8 mouse cellular contexts compared by ENCODE assay signal in the genomic region with DNA sequence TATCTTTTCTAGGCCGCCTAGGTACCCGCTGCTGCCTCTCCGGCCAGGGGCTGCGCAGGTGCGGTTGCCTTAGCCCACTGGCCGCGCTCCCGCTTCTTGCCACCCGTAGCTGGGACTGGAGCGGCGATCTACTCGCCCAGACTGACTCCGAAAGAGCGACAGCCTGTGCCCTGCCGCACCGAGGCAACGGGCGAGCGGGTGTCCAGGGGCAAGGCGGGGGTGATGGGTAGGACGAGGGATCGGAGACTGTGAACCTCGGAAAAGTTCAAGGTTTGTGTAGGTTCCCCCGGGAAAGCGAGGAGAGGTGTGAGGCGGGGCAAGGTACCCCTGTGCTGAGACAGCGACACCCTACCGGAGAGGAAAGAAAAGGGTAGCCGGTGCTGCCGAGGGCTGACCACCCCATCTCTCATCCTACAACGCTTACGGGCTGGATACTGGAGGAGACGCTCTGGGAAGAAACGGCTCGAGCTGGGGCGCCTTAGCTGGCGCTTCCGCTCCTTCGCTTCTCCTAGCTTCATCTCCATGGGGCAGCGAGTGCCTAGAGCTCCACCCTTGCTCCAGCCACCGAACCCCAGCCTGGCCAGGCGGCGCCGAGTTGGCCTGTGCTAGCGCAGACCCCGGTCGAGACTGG. TPM values are rescaled to one million over a fixed set of nuclear protein-coding genes. Genes with fewer than 3 reads are reported as not detected.
DNase-seq lines count a peak whose midpoint lies in the region; ATAC-seq lines count a peak whose summit lies in the region.

No protein-coding gene starts in this region.

- H3K4me2 ChIP-seq in heart, embryonic 16.5 days (ENCODE audit: low read depth, low read length), result peak overlapping the region; percentile 86
- H3K4me2 ChIP-seq in liver, embryonic 16.5 days (ENCODE audit: low read depth, low read length), result peak overlapping the region; percentile 18; the same call in 1 of the 2 replicates

- no peaks in the 10 kb centered on the region for H3K36me3 ChIP-seq in heart, embryonic 16.5 days (ENCODE audit: control insufficient read depth, insufficient read depth)
- H3K36me3 ChIP-seq in liver, embryonic 16.5 days (ENCODE audit: control insufficient read depth, insufficient read depth), result no peaks in the 10 kb centered on the region

- H3K4me1 ChIP-seq in heart, embryonic 16.5 days (ENCODE audit: control insufficient read depth, insufficient read depth, low read length), result peaks cover 24% of the 10 kb centered on the region
- no peaks in the 10 kb centered on the region for H3K4me1 ChIP-seq in liver, embryonic 16.5 days (ENCODE audit: control insufficient read depth, low read depth, low read length)

- H3K27ac ChIP-seq in heart, embryonic 16.5 days (ENCODE audit: low read length), result no peak overlapping the region
- H3K27ac ChIP-seq in liver, embryonic 16.5 days (ENCODE audit: low read length), result no peak overlapping the region

- H3K4me3 ChIP-seq in heart, embryonic 16.5 days (ENCODE audit: low read length), result peak overlapping the region; percentile 62
- peak overlapping the region; percentile 36 for H3K4me3 ChIP-seq in liver, embryonic 16.5 days (ENCODE audit: low read depth, low read length)

- no peak for ATAC-seq in heart, embryonic 16.5 days (replicated peaks; ENCODE audit: extremely low read depth, insufficient read depth, low FRiP score)
- ATAC-seq in liver, embryonic 16.5 days (ENCODE audit: low read depth), result no peak

- WGBS in heart, embryonic 16.5 days, result under 1% methylated on average over 47 of the region's 47 CpGs
- 1% methylated on average over 47 of the region's 47 CpGs for WGBS in liver, embryonic 16.5 days (ENCODE audit: insufficient replicate concordance)

- no peaks in the 10 kb centered on the region; the same call in 1 of the 2 replicates for H3K9me3 ChIP-seq in heart, embryonic 16.5 days (replicated peaks; ENCODE audit: control insufficient read depth, low read length)
- H3K9me3 ChIP-seq in liver, embryonic 16.5 days (replicated peaks; ENCODE audit: control insufficient read depth, low read length), result no peaks in the 10 kb centered on the region

- H3K9ac ChIP-seq in heart, embryonic 16.5 days (ENCODE audit: low read length), result no peak overlapping the region
- no peak overlapping the region for H3K9ac ChIP-seq in liver, embryonic 16.5 days (ENCODE audit: low read depth, low read length)

- DNase-seq in gastrocnemius, postnatal 10 days, result peak; percentile 14
- no peak for DNase-seq in gastrocnemius, adult 8-10 months (ENCODE audit: low spot score in 2 of 2)
- DNase-seq in spleen, postnatal 10 days (ENCODE audit: low spot score in 2 of 2), result peak; percentile 8 to 23
- DNase-seq in spleen, adult 18-20 months, result no peak
- peak; percentile 27 for DNase-seq in yolk sac, embryonic 10.5 days (ENCODE audit: low spot score)
- DNase-seq in urinary bladder, postnatal 36 days (ENCODE audit: low spot score in 2 of 2), result no peak

- peaks cover 87% of the 10 kb centered on the region for H3K27me3 ChIP-seq in heart, embryonic 16.5 days (ENCODE audit: control insufficient read depth, insufficient read depth, low read length)
- H3K27me3 ChIP-seq in liver, embryonic 16.5 days (ENCODE audit: control insufficient read depth, insufficient read depth, low read depth, low read length), result peaks cover 62% of the 10 kb centered on the region

RNA-seq across cellular contexts. Expression of gene Tmem132e, which starts 0.9 kb away (rescaled TPM):
- total RNA-seq in gastrocnemius, postnatal 10 days (2021), result under 1 TPM; 0.47 to 0.49 TPM
- total RNA-seq in gastrocnemius, adult 8-10 months (2022), result not detected
- polyA plus RNA-seq in heart, embryonic 16.5 days (2015; fragmentation: Nextera tagmentation; extraction: Ambion mirVana), result 0.04 and 0.12 TPM in 2 replicates
- 0.12 and 0.13 TPM in 2 replicates for polyA plus RNA-seq in liver, embryonic 16.5 days (2015; fragmentation: Nextera tagmentation; extraction: Ambion mirVana)

Comparison
In these comparisons a context has a peak if more than half of its experiments do, and no peak if none do; other contexts are left out.
1. DNase-seq: peak in gastrocnemius, postnatal 10 days (single experiment), spleen, postnatal 10 days (2 of 2) and yolk sac, embryonic 10.5 days (single experiment); none in gastrocnemius, adult 8-10 months (0 of 2), spleen, adult 18-20 months (0 of 2) and urinary bladder, postnatal 36 days (0 of 2).